Mouse (Mus musculus) stomach, embryonic 14.5 days (tissue): ENCODE measurements around the gene Sez6l. TPM values are rescaled to one million over a fixed set of nuclear protein-coding genes. Genes with fewer than 3 reads are reported as not detected.
"Not testable (repeated sequence)": the region's sequence is repeated elsewhere in the genome, so short reads cannot be mapped to it uniquely, and the experiment has no call there.

Source experiments
- ATAC-seq: fragments of 200-750 bp; cut with Nextera tagmentation; 2 replicates; pipeline ENCODE4 v1.8.0; 2017; ENCODE audit warnings: low read depth, moderate TSS enrichment; ENCODE audit not compliant: insufficient number of reproducible peaks, insufficient read depth, low FRiP score
- H3K27ac ChIP-seq: fragments of 300-500 bp; sonication (generic); 2 replicates; pipeline ENCODE4 v1.5.1; 2014; ENCODE audit warnings: mild to moderate bottlenecking, low read length, moderate library complexity, mixed read lengths
- H3K27me3 ChIP-seq: fragments of 300-500 bp; sonication (generic); 2 replicates; pipeline ENCODE4 v1.6.1; 2014; ENCODE audit warnings: low read length, control low read depth, mixed read lengths; ENCODE audit not compliant: control insufficient read depth, insufficient read depth
- H3K36me3 ChIP-seq: fragments of 300-500 bp; sonication (generic); 2 replicates; pipeline ENCODE4 v1.6.1; 2014; ENCODE audit warnings: mild to moderate bottlenecking, control low read depth, low read length, moderate library complexity, mixed read lengths; ENCODE audit not compliant: control insufficient read depth, insufficient read depth
- H3K4me1 ChIP-seq: fragments of 300-500 bp; sonication (generic); 2 replicates; pipeline ENCODE4 v1.6.1; 2014; ENCODE audit warnings: low read length, control low read depth, mixed read lengths; ENCODE audit not compliant: control insufficient read depth, insufficient read depth
- H3K4me2 ChIP-seq: fragments of 300-500 bp; sonication (generic); replicated peaks from 2 replicates; pipeline ENCODE4 v1.6.1; 2014; ENCODE audit warnings: low read depth, low read length, control low read depth
- H3K4me3 ChIP-seq: fragments of 300-500 bp; sonication (generic); 2 replicates; pipeline ENCODE4 v1.5.1; 2014; ENCODE audit warnings: low read depth, low read length, control low read depth
- H3K9ac ChIP-seq: fragments of 300-500 bp; sonication (generic); replicated peaks from 2 replicates; pipeline ENCODE4 v1.6.1; 2014; ENCODE audit warnings: low read depth, mild to moderate bottlenecking, control low read depth, low read length, moderate library complexity, mixed read lengths
- H3K9me3 ChIP-seq: fragments of 300-500 bp; sonication (generic); 2 replicates; pipeline ENCODE4 v1.6.1; 2016; ENCODE audit warnings: low read depth, low read length, control low read depth; ENCODE audit not compliant: control insufficient read depth
- WGBS: fragments of 180-500 bp; shearing (Covaris S2); extraction: QIAGEN DNeasy Blood & Tissue Kit; methylation state at CpG from one replicate; pipeline ENCODE4 v1.1.7; 2014; 5-methylcytosine and 5-hydroxymethylcytosine counted together
- polyA plus RNA-seq: library from polyadenylated mRNA; unstranded; fragments of >200 nt; fragmentation: Nextera tagmentation; extraction: Ambion mirVana; gene quantifications from 2 replicates; pipeline ENCODE4 v1.2.1, GENCODE M21; 2014

The Sez6l gene
- polyA plus RNA-seq, 1 experiment from 2014 or later, result 2.3 TPM

DNA sequence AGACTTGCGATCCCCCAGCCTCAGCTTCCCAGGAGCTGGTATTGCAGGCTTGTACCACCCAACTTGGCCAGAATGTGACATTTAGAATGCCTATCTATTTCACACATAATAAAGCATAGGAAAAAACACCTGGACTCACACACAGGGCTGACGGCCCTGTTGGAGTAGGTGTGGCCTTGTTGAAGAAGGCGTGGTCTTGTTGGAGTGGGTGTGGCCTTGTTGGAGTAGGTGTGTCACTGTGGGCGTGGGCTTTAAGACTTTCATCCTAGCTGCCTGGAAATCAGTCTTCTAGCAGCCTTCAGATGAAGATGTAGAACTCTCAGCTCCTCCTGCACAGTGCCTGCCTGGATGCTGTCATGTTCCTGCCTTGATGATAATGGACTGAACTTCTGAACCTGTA lies 164.2 kb downstream of the Sez6l start:
- not testable (repeated sequence) for H3K4me2 ChIP-seq, H3K4me1 ChIP-seq, H3K9ac ChIP-seq, H3K36me3 ChIP-seq, H3K4me3 ChIP-seq, H3K27me3 ChIP-seq, ATAC-seq, H3K9me3 ChIP-seq, H3K27ac ChIP-seq
- WGBS, result 71% methylated on average over 4 of the region's 4 CpGs

GRCm38 (mm10) chr5:112411514-112412335 lies 165.3 kb downstream of the Sez6l start:
- Histone ChIP-seq H3K4me1 (0 out of 2 replicates have a peak, but pooled peaks cover 4% of the 10 kb centered on the region), H3K9ac (no peak overlapping the region), H3K36me3 (no peaks in the 10 kb centered on the region), H3K4me2 (no peak overlapping the region; the same call in 1 of the 2 replicates), H3K27me3 (no peaks in the 10 kb centered on the region), H3K4me3 (no peak overlapping the region), H3K9me3 (no peaks in the 10 kb centered on the region), H3K27ac (no peak overlapping the region)
- no peak for ATAC-seq
- 14% methylated on average over 19 of the region's 19 CpGs for WGBS

- Histone ChIP-seq H3K9me3 (no peaks in the 10 kb centered on the region), H3K4me3 (no peak overlapping the region), H3K4me2 (no peak overlapping the region), H3K9ac (no peak overlapping the region), H3K27ac (no peak overlapping the region), H3K36me3 (no peaks in the 10 kb centered on the region), H3K27me3 (no peaks in the 10 kb centered on the region), H3K4me1 (0 out of 2 replicates have a peak, but pooled peaks cover 4% of the 10 kb centered on the region)
- WGBS, result 26% methylated on average over 11 of the region's 11 CpGs
- ATAC-seq, result no peak
These were observed 165.9 kb downstream of the Sez6l start for GRCm38 (mm10) chr5:112411072-112411471.

GRCm38 (mm10) chr5:112409274-112409673 lies 167.7 kb downstream of the Sez6l start:
- no peaks in the 10 kb centered on the region for H3K27me3 ChIP-seq
- H3K9ac ChIP-seq, result no peak overlapping the region
- no peak overlapping the region for H3K4me3 ChIP-seq
- H3K4me1 ChIP-seq, result 0 out of 2 replicates have a peak, but pooled peaks cover 4% of the 10 kb centered on the region
- no peaks in the 10 kb centered on the region for H3K9me3 ChIP-seq
- H3K27ac ChIP-seq, result no peak overlapping the region
- ATAC-seq, result no peak
- WGBS, result 53% methylated on average over 5 of the region's 5 CpGs
- no peak overlapping the region for H3K4me2 ChIP-seq
- no peaks in the 10 kb centered on the region for H3K36me3 ChIP-seq

- 59% methylated on average over 3 of the region's 3 CpGs for WGBS
- Histone ChIP-seq H3K4me1 (no peaks in the 10 kb centered on the region), H3K4me3 (no peak overlapping the region), H3K27me3 (no peaks in the 10 kb centered on the region), H3K27ac (no peak overlapping the region), H3K9me3 (no peaks in the 10 kb centered on the region), H3K4me2 (no peak overlapping the region), H3K9ac (no peak overlapping the region), H3K36me3 (no peaks in the 10 kb centered on the region)
- no peak for ATAC-seq
These were observed 171.0 kb downstream of the Sez6l start for GRCm38 (mm10) chr5:112406017-112406416.

DNA sequence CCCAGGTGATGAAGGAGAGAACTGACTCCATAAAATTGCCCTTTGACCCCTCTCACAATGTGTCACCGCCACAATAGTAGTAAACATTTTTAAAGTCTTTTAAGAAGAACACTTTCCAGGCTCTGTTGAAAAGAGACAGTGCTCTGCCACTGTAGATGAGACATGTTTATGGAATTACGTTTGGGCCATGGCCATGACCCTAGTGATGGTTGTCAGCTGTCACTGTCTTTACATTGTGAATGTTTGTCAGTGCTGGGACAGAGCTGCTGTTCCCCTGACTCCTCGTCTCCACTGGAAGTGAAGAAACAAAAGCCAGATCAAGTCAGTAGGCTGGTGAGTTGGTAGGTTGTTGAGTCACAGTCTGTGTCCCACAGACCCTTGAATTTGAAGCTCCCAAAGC lies 174.5 kb downstream of the Sez6l start:
- Histone ChIP-seq H3K36me3 (no peaks in the 10 kb centered on the region), H3K4me3 (no peak overlapping the region), H3K4me1 (no peaks in the 10 kb centered on the region), H3K9ac (no peak overlapping the region), H3K27ac (no peak overlapping the region), H3K9me3 (no peaks in the 10 kb centered on the region), H3K27me3 (no peaks in the 10 kb centered on the region), H3K4me2 (no peak overlapping the region)
- ATAC-seq, result no peak
- 29% methylated on average over 3 of the region's 3 CpGs for WGBS

- Histone ChIP-seq H3K36me3 (no peaks in the 10 kb centered on the region), H3K9me3 (no peaks in the 10 kb centered on the region), H3K4me3 (no peak overlapping the region), H3K9ac (no peak overlapping the region), H3K27me3 (no peaks in the 10 kb centered on the region), H3K4me2 (no peak overlapping the region), H3K4me1 (no peaks in the 10 kb centered on the region), H3K27ac (no peak overlapping the region)
- 59% methylated on average over 10 of the region's 10 CpGs for WGBS
- no peak for ATAC-seq
These were observed 177.7 kb downstream of the Sez6l start for GRCm38 (mm10) chr5:112399284-112399683.

- WGBS, result 80% methylated on average over 18 of the region's 18 CpGs
- ATAC-seq, result no peak
These were observed 180.9 kb downstream of the Sez6l start for GRCm38 (mm10) chr5:112396066-112396465.

More at GRCm38 (mm10) chr5:112396066-112396465, 180.9 kb downstream of the Sez6l start:
- H3K36me3 ChIP-seq, result no peaks in the 10 kb centered on the region
- no peaks in the 10 kb centered on the region for H3K27me3 ChIP-seq
- no peaks in the 10 kb centered on the region for H3K4me1 ChIP-seq
- H3K9ac ChIP-seq, result no peak overlapping the region
- no peak overlapping the region for H3K4me3 ChIP-seq
- H3K4me2 ChIP-seq, result no peak overlapping the region
- no peak overlapping the region for H3K27ac ChIP-seq
- H3K9me3 ChIP-seq, result no peaks in the 10 kb centered on the region
